Mouse (Mus musculus): ENCODE measurements at regions not wholly inside any gene's neighbourhood (a gene's known extent, or its start where the extent isn't known, plus 50 kb on each side); places are given as distances from the start of the nearest gene placed in this dataset.

- Histone ChIP-seq H3K4me1 (replicated peaks; ENCODE audit: control insufficient read depth, insufficient read depth, low read length) (no peaks in the 10 kb centered on the region), H3K36me3 (ENCODE audit: control insufficient read depth, insufficient read depth, low read length) (no peaks in the 10 kb centered on the region)
Measured at GRCm38 (mm10) chr6:101025816-101026215, 192.4 kb downstream of the Ppp4r2 start.

DNA sequence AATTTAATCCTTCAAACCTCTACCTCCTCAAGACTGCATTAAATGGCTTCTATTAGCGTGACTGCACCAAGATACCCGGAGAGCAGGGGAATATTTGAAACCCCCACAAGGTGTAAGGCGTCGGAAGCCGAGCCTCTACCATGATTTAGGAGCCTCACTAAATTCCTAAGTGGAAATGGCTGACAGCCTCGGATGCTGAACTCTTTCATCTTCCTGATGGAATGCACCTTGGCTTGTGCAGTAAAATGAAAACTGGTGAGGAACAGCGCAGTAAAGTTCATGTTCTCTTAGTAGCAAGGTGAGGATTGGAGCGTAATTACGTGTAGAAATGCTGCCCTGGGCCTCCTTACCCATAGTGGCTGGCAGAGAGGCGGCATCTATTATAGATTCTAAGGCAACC, 194.0 kb downstream of the Ppp4r2 start:
- H3K4me2 ChIP-seq (ENCODE audit: low read depth, low read length): no peak overlapping the region
- no peak overlapping the region for H3K27ac ChIP-seq (ENCODE audit: low read length)
- H3K36me3 ChIP-seq (ENCODE audit: control insufficient read depth, insufficient read depth, low read length): no peaks in the 10 kb centered on the region
- H3K9ac ChIP-seq (ENCODE audit: low read length): no peak overlapping the region
- H3K9me3 ChIP-seq (ENCODE audit: control insufficient read depth, low read length): no peaks in the 10 kb centered on the region
- no peak overlapping the region for H3K4me3 ChIP-seq (ENCODE audit: low read length)
- ATAC-seq (ENCODE audit: low read depth): no peak
- 69% methylated on average over 10 of the region's 10 CpGs for WGBS
- no peaks in the 10 kb centered on the region for H3K4me1 ChIP-seq (replicated peaks; ENCODE audit: control insufficient read depth, insufficient read depth, low read length)
- H3K27me3 ChIP-seq (ENCODE audit: control insufficient read depth, insufficient read depth, low read depth, low read length): no peaks in the 10 kb centered on the region

More at GRCm38 (mm10) chr6:101025816-101026215, 192.4 kb downstream of the Ppp4r2 start:
- H3K27ac ChIP-seq (ENCODE audit: low read length): no peak overlapping the region
- H3K9me3 ChIP-seq (ENCODE audit: control insufficient read depth, low read length): no peaks in the 10 kb centered on the region
- 93% methylated on average over 4 of the region's 4 CpGs for WGBS
- no peak overlapping the region for H3K4me3 ChIP-seq (ENCODE audit: low read length)
- ATAC-seq (ENCODE audit: low read depth): no peak
- no peak overlapping the region for H3K9ac ChIP-seq (ENCODE audit: low read length)
- no peak overlapping the region for H3K4me2 ChIP-seq (ENCODE audit: low read depth, low read length)
- no peaks in the 10 kb centered on the region for H3K27me3 ChIP-seq (ENCODE audit: control insufficient read depth, insufficient read depth, low read depth, low read length)

DNA sequence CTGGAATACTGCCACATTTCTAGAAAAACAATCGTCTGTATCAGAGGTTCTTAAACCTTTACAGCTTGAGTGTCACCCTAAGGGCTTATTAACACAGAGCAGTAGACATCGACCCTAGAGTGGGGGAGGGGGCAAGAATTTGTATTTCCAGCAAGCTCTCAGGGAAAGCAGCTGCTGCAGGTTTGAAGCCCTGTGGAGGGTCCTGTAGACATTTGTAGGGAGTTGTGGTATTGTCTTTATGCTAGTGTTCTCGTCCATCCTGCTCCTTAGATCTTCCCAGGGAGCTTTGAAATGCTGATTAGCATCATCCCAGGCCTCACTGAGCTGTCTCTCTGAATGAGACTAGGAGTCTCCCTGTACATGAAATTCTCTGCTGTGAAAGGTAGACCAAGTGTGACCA, 196.0 kb downstream of the Ppp4r2 start:
- Histone ChIP-seq H3K27me3 (ENCODE audit: control insufficient read depth, insufficient read depth, low read depth, low read length) (no peaks in the 10 kb centered on the region), H3K27ac (ENCODE audit: low read length) (no peak overlapping the region), H3K9ac (ENCODE audit: low read length) (no peak overlapping the region), H3K36me3 (ENCODE audit: control insufficient read depth, insufficient read depth, low read length) (no peaks in the 10 kb centered on the region), H3K9me3 (ENCODE audit: control insufficient read depth, low read length) (no peaks in the 10 kb centered on the region), H3K4me1 (replicated peaks; ENCODE audit: control insufficient read depth, insufficient read depth, low read length) (no peaks in the 10 kb centered on the region), H3K4me2 (ENCODE audit: low read depth, low read length) (no peak overlapping the region), H3K4me3 (ENCODE audit: low read length) (no peak overlapping the region)
- ATAC-seq (ENCODE audit: low read depth): no peak
- 32% methylated on average over 3 of the region's 3 CpGs for WGBS

DNA sequence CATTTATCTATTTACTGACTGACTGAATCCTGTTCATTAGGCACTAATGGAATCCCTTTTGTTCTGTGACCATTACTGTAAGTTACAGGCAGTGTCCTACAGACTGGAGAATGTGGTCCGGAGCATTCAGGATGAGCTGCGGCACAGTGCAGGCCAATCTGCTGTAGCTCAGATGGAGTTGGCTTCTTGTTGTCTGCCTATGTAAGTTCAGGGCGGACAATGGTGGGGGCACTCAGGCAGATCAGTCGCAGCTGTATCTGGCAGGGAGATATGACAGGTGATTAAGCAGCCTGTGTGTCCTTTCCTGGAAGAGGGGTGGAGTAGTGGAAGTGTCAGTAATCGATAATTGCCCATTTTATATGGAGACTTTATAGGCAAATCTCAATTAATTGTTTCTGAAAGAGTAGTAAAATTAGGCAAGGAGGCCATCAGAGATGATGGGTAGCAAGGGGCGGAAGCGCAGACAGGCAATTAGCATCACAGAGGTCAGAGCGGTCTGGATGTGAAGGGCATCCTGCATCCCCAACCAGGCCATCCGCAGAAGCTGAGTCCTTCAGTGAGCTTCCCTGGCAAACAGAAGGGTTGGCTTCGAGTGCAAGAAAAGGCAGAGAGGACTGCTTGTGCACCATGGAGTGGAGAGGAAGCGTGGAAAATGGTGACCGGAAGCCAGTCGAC, 197.2 kb downstream of the Ppp4r2 start:
- WGBS: 78% methylated on average over 13 of the region's 13 CpGs
- H3K4me2 ChIP-seq (ENCODE audit: low read depth, low read length): no peak overlapping the region
- ATAC-seq (ENCODE audit: low read depth): no peak
- H3K27me3 ChIP-seq (ENCODE audit: control insufficient read depth, insufficient read depth, low read depth, low read length): no peaks in the 10 kb centered on the region
- no peak overlapping the region for H3K4me3 ChIP-seq (ENCODE audit: low read length)
- no peaks in the 10 kb centered on the region for H3K36me3 ChIP-seq (ENCODE audit: control insufficient read depth, insufficient read depth, low read length)
- no peak overlapping the region for H3K9ac ChIP-seq (ENCODE audit: low read length)
- H3K9me3 ChIP-seq (ENCODE audit: control insufficient read depth, low read length): no peaks in the 10 kb centered on the region
- no peak overlapping the region for H3K27ac ChIP-seq (ENCODE audit: low read length)
- H3K4me1 ChIP-seq (replicated peaks; ENCODE audit: control insufficient read depth, insufficient read depth, low read length): no peaks in the 10 kb centered on the region

GRCm38 (mm10) chr6:101046755-101047154, 213.3 kb downstream of the Ppp4r2 start:
- H3K4me1 ChIP-seq (replicated peaks; ENCODE audit: control insufficient read depth, insufficient read depth, low read length): no peaks in the 10 kb centered on the region; the same call in 1 of the 2 replicates
- H3K9me3 ChIP-seq (ENCODE audit: control insufficient read depth, low read length): no peaks in the 10 kb centered on the region
- no peak overlapping the region for H3K27ac ChIP-seq (ENCODE audit: low read length)
- 51% methylated on average over 6 of the region's 6 CpGs for WGBS
- H3K9ac ChIP-seq (ENCODE audit: low read length): no peak overlapping the region
- peak; percentile 97 for ATAC-seq (ENCODE audit: low read depth)
- H3K36me3 ChIP-seq (ENCODE audit: control insufficient read depth, insufficient read depth, low read length): no peaks in the 10 kb centered on the region
- no peak overlapping the region for H3K4me2 ChIP-seq (ENCODE audit: low read depth, low read length)
- no peaks in the 10 kb centered on the region for H3K27me3 ChIP-seq (ENCODE audit: control insufficient read depth, insufficient read depth, low read depth, low read length)
- no peak overlapping the region for H3K4me3 ChIP-seq (ENCODE audit: low read length)

- Histone ChIP-seq H3K27ac (ENCODE audit: low read length) (no peak overlapping the region), H3K27me3 (ENCODE audit: control insufficient read depth, insufficient read depth, low read depth, low read length) (no peaks in the 10 kb centered on the region), H3K36me3 (ENCODE audit: control insufficient read depth, insufficient read depth, low read length) (no peaks in the 10 kb centered on the region), H3K4me3 (ENCODE audit: low read length) (no peak overlapping the region), H3K4me1 (replicated peaks; ENCODE audit: control insufficient read depth, insufficient read depth, low read length) (no peaks in the 10 kb centered on the region; the same call in 1 of the 2 replicates), H3K9ac (ENCODE audit: low read length) (no peak overlapping the region), H3K4me2 (ENCODE audit: low read depth, low read length) (no peak overlapping the region), H3K9me3 (ENCODE audit: control insufficient read depth, low read length) (no peaks in the 10 kb centered on the region)
- 71% methylated on average over 10 of the region's 10 CpGs for WGBS
- ATAC-seq (ENCODE audit: low read depth): peak; percentile 57
Measured at GRCm38 (mm10) chr6:101047195-101047594, 213.8 kb downstream of the Ppp4r2 start.

DNA sequence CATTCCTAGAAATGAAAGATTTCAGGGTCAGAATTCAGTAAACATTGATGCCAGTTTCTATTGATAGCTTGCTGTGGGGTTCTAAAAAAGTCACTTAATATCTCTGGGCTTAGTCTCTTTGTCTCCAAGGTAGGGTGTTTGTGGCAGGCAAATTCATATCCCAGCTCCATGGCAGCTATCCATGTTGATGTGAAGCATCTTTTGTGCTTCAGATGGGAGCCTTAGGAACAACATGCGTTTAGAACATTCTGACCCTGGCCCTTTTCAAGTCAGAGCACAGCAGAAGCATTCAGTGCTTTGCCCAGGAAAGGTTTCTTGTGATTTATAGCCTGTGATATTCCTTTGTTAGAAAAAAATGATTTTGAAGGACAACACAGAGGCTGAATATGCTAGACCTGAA, 215.0 kb downstream of the Ppp4r2 start:
- Histone ChIP-seq H3K9ac (ENCODE audit: low read length) (no peak overlapping the region), H3K36me3 (ENCODE audit: control insufficient read depth, insufficient read depth, low read length) (no peaks in the 10 kb centered on the region), H3K4me2 (ENCODE audit: low read depth, low read length) (no peak overlapping the region), H3K9me3 (ENCODE audit: control insufficient read depth, low read length) (no peaks in the 10 kb centered on the region), H3K27ac (ENCODE audit: low read length) (no peak overlapping the region), H3K4me3 (ENCODE audit: low read length) (no peak overlapping the region), H3K27me3 (ENCODE audit: control insufficient read depth, insufficient read depth, low read depth, low read length) (no peaks in the 10 kb centered on the region), H3K4me1 (replicated peaks; ENCODE audit: control insufficient read depth, insufficient read depth, low read length) (no peaks in the 10 kb centered on the region; the same call in 1 of the 2 replicates)
- no peak for ATAC-seq (ENCODE audit: low read depth)
- 68% methylated on average over 1 of the region's 1 CpGs for WGBS

GRCm38 (mm10) chr6:101048836-101049361, 215.5 kb downstream of the Ppp4r2 start:
- WGBS: 66% methylated on average over 15 of the region's 15 CpGs
- no peaks in the 10 kb centered on the region; the same call in 1 of the 2 replicates for H3K4me1 ChIP-seq (replicated peaks; ENCODE audit: control insufficient read depth, insufficient read depth, low read length)

GRCm38 (mm10) chr6:101054880-101055279, 221.5 kb downstream of the Ppp4r2 start:
- Histone ChIP-seq H3K27ac (ENCODE audit: low read length) (no peak overlapping the region), H3K4me1 (replicated peaks; ENCODE audit: control insufficient read depth, insufficient read depth, low read length) (no peaks in the 10 kb centered on the region), H3K4me2 (ENCODE audit: low read depth, low read length) (no peak overlapping the region), H3K27me3 (ENCODE audit: control insufficient read depth, insufficient read depth, low read depth, low read length) (no peaks in the 10 kb centered on the region), H3K9me3 (ENCODE audit: control insufficient read depth, low read length) (no peaks in the 10 kb centered on the region), H3K9ac (ENCODE audit: low read length) (no peak overlapping the region), H3K4me3 (ENCODE audit: low read length) (no peak overlapping the region), H3K36me3 (ENCODE audit: control insufficient read depth, insufficient read depth, low read length) (no peaks in the 10 kb centered on the region)
- WGBS: 38% methylated on average over 7 of the region's 7 CpGs
- no peak for ATAC-seq (ENCODE audit: low read depth)

More at GRCm38 (mm10) chr6:101048836-101049361, 215.5 kb downstream of the Ppp4r2 start:
- H3K36me3 ChIP-seq (ENCODE audit: control insufficient read depth, insufficient read depth, low read length): no peaks in the 10 kb centered on the region
- H3K4me2 ChIP-seq (ENCODE audit: low read depth, low read length): no peak overlapping the region
- no peaks in the 10 kb centered on the region for H3K27me3 ChIP-seq (ENCODE audit: control insufficient read depth, insufficient read depth, low read depth, low read length)
- no peak for ATAC-seq (ENCODE audit: low read depth)
- H3K9ac ChIP-seq (ENCODE audit: low read length): no peak overlapping the region
- no peak overlapping the region for H3K4me3 ChIP-seq (ENCODE audit: low read length)
- H3K27ac ChIP-seq (ENCODE audit: low read length): no peak overlapping the region
- H3K9me3 ChIP-seq (ENCODE audit: control insufficient read depth, low read length): no peaks in the 10 kb centered on the region
